Mouse (Mus musculus): ENCODE data around the gene Adprh.

Adprh gene

GRCm38 (mm10) chr16:38443721-38444464 lies 8.6 kb downstream of the Adprh start:
- DNase-seq (ENCODE audit: low read depth, low spot score), result peak; percentile 92

- no peak for DNase-seq (ENCODE audit: low read depth, low spot score)
Measured at GRCm38 (mm10) chr16:38442216-38442615, 10.3 kb downstream of the Adprh start.

DNA sequence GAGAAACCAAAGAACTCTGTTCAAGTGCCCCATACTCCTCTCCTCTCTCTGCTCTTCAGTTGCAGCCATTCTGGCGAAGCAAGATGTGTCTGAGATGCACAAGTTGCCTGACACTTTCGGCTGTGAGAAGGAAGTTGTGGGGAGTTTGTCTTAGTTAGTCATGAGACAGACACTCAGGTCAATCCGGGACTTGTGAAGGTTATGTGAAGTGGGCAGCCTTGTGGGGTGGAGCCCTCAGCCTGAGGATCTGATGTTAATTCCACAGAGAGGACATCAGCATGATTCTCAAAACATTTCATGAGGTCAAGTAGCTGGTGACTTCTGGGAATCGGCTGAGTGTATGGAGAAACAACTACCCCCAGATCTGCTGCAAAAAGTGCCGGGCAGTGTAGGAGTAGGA lies 10.9 kb downstream of the Adprh start:
- peak; percentile 65 for DNase-seq (ENCODE audit: low read depth, low spot score)

DNA sequence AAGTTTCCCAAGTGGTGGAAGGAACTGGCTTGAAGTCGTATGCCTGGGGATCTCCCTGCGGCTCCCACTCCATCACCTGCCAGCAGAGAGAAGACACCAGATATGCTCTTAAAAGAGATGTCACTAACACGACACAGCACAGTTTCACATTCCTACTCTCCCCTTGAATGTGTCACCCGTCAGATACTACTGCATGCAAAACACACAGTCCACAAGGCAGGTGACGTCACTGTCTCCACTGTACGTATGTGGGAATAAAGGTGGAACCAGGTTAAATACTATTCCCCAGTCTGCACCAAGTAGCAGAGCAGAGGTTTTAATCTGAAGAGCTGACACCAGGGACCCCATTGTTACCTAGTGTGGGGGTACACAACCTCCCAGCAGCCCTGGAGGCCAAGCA lies 12.1 kb downstream of the Adprh start:
- no peak for DNase-seq (ENCODE audit: low read depth, low spot score)

- DNase-seq (ENCODE audit: low read depth, low spot score), result no peak
Measured at GRCm38 (mm10) chr16:38439190-38439589, 13.3 kb downstream of the Adprh start.

DNA sequence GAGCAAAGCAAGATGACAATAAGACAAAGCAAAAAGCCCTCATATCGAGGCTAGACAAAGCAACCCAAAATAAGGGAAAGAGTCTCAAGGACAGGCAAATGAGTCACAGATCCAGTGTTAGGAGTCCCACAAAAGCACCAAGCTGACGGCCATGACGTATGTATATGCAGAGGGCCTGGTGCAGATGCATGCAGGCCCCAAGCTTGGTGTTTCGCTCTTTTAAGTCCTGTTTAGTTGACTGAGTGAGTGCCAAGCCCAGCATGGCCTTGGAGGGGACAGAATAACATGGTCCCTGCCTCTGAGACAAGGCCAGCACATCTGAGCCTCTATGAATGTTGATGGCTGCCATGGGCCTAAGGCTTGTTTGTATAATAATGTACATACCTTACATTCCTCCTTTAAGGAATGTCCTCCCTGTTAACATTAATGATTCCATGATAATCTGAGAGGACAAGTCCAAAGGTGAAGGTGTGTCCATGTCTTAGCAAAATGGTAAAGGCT lies 18.2 kb downstream of the Adprh start:
- DNase-seq (ENCODE audit: low read depth, low spot score), result peak; percentile 66

DNA sequence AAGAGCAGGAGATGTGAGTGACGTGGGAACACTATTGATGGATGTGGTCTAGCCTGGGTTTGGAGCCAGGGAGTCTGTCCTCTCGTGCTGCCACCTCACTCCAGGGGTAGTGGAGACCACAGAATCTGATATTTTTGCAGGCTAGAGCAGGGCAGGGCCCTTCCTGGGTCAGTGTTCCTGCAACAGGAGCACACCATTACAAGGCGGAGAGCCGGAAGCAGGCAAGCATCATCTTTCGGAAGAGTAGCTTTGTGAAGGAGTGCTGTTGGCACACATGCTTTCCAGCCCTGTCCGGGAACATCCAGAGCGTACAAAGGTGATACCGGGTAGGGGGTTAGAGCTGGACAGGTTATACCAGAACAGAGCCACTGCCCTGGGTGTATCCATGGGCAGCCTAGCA lies 19.0 kb downstream of the Adprh start:
- DNase-seq (ENCODE audit: low read depth, low spot score), result no peak

DNA sequence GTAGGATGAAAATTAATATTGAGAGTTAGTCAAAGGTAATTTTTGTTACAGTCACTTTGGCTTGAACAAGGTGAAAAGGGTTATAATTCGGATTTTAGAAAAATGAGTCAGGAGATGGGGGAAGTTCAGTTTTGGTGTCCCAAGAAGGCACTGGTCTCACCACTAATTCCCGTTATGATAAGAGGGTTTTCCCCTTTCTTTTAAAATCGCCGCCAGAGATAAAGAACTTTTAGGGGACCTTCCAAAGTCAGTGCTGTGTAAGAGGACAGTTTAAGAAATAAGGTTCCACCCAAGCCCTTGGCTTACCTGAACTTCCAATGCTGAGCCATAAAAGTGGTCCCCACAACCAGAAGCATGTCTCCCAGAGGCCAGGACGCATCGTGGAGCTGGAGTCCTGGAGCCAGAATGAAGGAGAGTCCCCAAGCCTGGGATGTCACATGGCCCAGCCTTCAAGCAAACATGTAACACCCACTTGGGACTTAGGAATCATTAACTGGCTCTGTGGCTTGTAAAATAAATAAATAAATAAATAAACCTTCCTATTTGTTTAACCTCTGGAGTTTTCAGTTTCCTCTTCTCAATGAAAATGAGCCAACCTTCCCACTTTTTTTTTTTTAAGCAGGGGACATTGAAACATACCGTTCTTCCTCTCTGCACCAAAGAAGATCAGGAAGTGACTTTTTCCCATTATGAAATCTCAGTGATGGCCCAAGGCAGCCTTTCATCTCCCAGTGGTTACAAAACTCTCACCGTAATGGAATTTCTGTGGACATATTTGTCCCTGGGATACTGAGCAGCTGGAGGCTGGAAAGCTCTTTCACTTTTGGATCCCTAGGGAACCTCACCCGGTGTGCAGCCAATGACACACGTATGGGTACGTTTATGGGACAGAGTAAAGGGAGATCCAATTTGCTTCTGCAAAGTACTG lies 19.7 kb downstream of the Adprh start, which contains the start of gene Pla1a:
Gene Pla1a, minus strand, starts transcription at position 648 of the 928 bp plus-strand sequence.
- no peak for DNase-seq (ENCODE audit: low read depth, low spot score)

GRCm38 (mm10) chr16:38431446-38432185 lies 20.9 kb downstream of the Adprh start:
- peak; percentile 52 for DNase-seq (ENCODE audit: low read depth, low spot score)

DNA sequence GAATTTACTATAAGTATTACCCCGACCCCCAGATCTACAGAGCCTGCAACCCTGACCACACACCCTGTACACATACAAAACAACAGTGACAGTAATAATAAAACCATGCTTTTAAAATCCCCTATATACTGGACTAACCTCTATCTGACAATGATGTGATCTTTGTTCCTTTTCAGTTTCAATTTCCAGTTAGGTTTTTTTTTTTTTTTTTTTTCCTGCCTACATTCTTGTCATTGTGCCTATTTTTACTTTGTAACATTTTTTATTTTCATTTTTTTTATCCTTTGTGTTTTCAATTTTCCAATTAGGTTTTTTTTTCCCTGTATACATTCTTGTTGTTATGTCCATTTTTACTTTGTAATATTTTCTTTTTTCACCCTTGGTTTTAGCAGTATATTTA lies 26.7 kb downstream of the Adprh start:
- no peak for DNase-seq (ENCODE audit: low read depth, low spot score)

DNA sequence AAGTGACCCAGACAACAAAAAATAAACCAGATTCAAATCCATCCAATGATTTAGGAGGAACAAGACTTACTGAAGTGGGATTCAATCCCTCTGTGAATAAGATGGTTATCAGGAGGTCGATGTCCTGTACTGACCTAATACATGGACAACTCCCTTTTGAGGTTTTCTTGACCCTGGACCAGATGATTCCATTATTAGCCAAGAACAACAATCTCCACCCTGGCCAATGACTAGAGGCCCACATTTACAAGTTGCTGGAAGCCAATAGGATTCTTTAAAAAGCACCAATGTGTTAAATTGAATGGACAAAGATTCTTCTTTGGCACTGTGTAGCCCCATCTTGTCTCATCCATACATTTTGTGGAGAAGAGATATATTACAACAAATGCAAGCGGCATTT lies 27.1 kb downstream of the Adprh start:
- DNase-seq (ENCODE audit: low read depth, low spot score), result no peak

GRCm38 (mm10) chr16:38414953-38415352 lies 37.5 kb downstream of the Adprh start:
- no peak for DNase-seq (ENCODE audit: low read depth, low spot score)

GRCm38 (mm10) chr16:38408416-38408815 lies 44.1 kb downstream of the Adprh start:
- DNase-seq (ENCODE audit: low read depth, low spot score), result no peak

GRCm38 (mm10) chr16:38407584-38407983 lies 44.9 kb downstream of the Adprh start:
- peak; percentile 93 for DNase-seq (ENCODE audit: low read depth, low spot score)

GRCm38 (mm10) chr16:38406708-38407107 lies 45.8 kb downstream of the Adprh start:
- peak; percentile 78 for DNase-seq (ENCODE audit: low read depth, low spot score)

DNA sequence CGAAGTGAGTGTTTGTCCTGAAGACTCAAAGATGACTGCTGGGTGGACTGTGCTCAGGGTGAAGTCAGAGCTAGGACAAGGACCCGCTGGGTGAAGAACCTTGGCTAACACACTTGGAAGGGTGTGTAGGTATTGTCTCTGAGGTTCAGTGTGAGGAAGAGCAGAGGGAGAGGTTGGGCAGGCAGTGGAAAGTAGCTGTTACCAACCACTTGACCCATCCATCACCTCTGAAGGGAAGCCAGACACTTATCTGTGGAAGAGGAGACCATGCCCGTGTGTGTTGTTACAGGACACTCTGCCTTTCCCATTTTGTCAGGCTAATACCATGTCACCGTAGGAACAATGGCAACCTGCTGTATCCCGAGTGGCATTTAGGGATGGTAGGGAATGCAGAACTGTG lies 46.2 kb downstream of the Adprh start:
- DNase-seq (ENCODE audit: low read depth, low spot score), result no peak

- no peak for DNase-seq (ENCODE audit: low read depth, low spot score)
Measured at GRCm38 (mm10) chr16:38403639-38404038, 48.9 kb downstream of the Adprh start.

DNA sequence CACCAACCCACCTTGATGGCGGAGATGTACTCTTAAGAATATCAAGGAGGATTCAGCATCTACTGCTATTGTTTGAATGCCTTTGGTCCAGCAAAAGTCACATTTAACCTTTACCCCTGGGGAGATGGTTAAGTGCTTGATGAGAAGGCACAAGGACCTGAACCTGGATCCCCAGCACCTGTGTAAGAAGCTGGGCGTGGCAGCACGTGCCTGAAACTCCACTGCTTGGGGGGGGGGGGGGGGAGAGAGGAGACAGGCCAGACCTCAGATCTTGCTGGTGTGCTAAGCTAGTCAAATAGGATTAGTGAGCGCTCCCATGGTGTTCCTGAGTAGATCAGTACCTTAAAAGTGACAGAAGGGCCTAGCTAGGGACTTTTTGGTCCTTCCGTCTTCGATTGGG lies 51.0 kb downstream of the Adprh start:
- DNase-seq (ENCODE audit: low read depth, low spot score), result peak; percentile 16

DNA sequence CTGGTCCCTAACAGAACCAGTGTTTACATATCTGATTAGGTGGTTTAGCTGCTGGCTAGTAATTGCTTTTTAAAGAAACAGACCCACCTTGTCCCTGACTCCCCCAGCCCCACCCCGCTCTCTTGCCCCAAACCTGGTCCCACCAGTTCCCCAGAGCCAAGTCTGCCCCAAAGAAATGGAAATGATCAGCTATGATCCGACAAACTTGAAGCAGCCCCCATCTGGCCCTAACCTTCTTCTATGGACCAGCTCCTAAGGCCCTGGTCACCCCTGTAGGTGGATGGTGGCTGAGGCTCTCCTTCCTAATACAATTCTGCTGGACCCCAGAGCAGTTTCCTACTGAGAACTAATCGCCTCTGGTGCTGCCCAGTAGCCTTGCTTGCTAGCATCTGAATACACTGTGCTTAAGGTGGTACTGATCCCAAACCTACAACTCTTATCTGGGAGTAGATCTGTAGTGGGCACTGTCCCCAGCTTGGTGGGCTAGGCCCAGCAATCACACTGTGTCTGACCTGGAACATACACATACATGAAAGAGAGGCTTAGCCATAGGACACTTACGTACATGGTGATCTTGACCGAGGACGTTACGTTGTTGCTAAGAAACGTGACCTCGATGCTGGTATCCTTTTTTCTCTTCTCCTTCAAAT lies 52.1 kb downstream of the Adprh start:
- no peak for DNase-seq (ENCODE audit: low read depth, low spot score)

DNA sequence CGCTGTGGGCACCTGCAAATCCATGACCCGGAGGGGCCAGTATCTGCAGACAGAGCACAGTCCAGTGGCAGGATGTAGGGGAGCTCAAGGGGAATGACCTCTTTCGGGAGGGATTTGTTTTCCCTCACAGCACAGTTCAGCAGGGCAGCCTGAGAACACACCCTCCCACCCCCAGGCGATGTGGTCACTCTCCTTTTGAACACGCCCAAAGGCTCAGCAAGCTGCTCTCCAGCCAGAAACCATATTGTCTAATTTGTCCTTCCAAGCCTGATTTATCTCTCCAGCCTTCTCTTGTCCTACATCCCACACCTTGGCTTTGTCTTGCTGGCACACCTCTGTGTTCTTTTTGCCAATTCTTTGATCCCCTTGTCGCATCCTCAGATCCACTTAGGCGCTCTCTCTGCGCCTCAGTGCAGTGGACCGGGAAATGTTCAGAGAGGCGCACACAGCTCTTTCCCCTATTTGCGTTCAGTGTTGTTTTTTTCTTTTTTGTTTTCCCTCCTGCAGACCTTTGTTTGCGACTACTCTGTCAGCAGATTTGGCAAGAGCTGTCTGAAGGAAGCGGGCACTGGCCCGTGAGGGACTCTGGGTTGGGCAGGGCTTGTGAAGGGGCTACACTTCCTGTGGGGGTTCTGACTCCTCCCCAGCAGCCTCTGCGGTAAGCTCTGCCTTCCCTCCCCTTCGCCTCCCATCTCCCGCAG lies 52.8 kb downstream of the Adprh start:
- DNase-seq (ENCODE audit: low read depth, low spot score), result peak; percentile 47

GRCm38 (mm10) chr16:38399076-38399475 lies 53.4 kb downstream of the Adprh start:
- DNase-seq (ENCODE audit: low read depth, low spot score), result no peak
